Mouse (Mus musculus): ENCODE data around the gene Dlg4.

Gene Dlg4

GRCm38 (mm10) chr11:70016669-70017068, at the start of gene Dlg4:
TSS of gene Dlg4 (plus strand) at chr11:70016942.
- DNase-seq = no peak

GRCm38 (mm10) chr11:69968793-69969192, 47.9 kb upstream of the Dlg4 start:
- no peak for DNase-seq

- no peak for DNase-seq
These were observed 46.5 kb upstream of the Dlg4 start for GRCm38 (mm10) chr11:69970222-69970621.

GRCm38 (mm10) chr11:69970775-69971174, 46.0 kb upstream of the Dlg4 start:
- no peak for DNase-seq

- no peak for DNase-seq
These were observed 41.8 kb upstream of the Dlg4 start for GRCm38 (mm10) chr11:69974907-69975306.

GRCm38 (mm10) chr11:69976271-69976670, 40.5 kb upstream of the Dlg4 start:
- DNase-seq = no peak

- no peak for DNase-seq
These were observed 36.9 kb upstream of the Dlg4 start for GRCm38 (mm10) chr11:69979827-69980195.

- DNase-seq = peak; percentile 98
These were observed 36.3 kb upstream of the Dlg4 start for GRCm38 (mm10) chr11:69980196-69981140.

GRCm38 (mm10) chr11:69981141-69981762, 35.5 kb upstream of the Dlg4 start, which contains the start of gene Ctdnep1:
TSS of gene Ctdnep1 (plus strand) at chr11:69981156.
- peak; percentile 42 for DNase-seq

GRCm38 (mm10) chr11:69982225-69982624, 34.5 kb upstream of the Dlg4 start, which contains the start of gene Elp5:
TSS of gene Elp5 (minus strand) at chr11:69982517.
- DNase-seq = no peak

GRCm38 (mm10) chr11:69982877-69983276, 33.9 kb upstream of the Dlg4 start:
- no peak for DNase-seq

GRCm38 (mm10) chr11:69983377-69983776, 33.4 kb upstream of the Dlg4 start:
- DNase-seq = no peak

- DNase-seq = no peak
These were observed 32.3 kb upstream of the Dlg4 start for GRCm38 (mm10) chr11:69984431-69984830.

- no peak for DNase-seq
These were observed 26.8 kb upstream of the Dlg4 start for GRCm38 (mm10) chr11:69989949-69990348.

- DNase-seq = peak; percentile 96
These were observed 25.7 kb upstream of the Dlg4 start, which contains the start of gene Gabarap for GRCm38 (mm10) chr11:69990850-69991691. TSS of gene Gabarap (plus strand) at chr11:69991143.

- no peak for DNase-seq
These were observed 25.0 kb upstream of the Dlg4 start for GRCm38 (mm10) chr11:69991711-69992110.

- no peak for DNase-seq
These were observed 24.3 kb upstream of the Dlg4 start for GRCm38 (mm10) chr11:69992396-69992795.

GRCm38 (mm10) chr11:69992932-69993331, 23.8 kb upstream of the Dlg4 start:
- DNase-seq = no peak

- no peak for DNase-seq
These were observed 22.2 kb upstream of the Dlg4 start for GRCm38 (mm10) chr11:69994401-69995090.

- DNase-seq = peak; percentile 99
These were observed 21.3 kb upstream of the Dlg4 start, which contains the start of gene Phf23 for GRCm38 (mm10) chr11:69995391-69995960. TSS of gene Phf23 (plus strand) at chr11:69995777.

- peak; percentile 40 for DNase-seq
These were observed 20.3 kb upstream of the Dlg4 start for GRCm38 (mm10) chr11:69996161-69997061.

Measured in right cerebral cortex, adult 18-20 months (tissue).